Mouse (Mus musculus) liver, embryonic 14.5 days (tissue): Measurements from ENCODE around the gene Rbm28. TPM values are rescaled to one million over a fixed set of nuclear protein-coding genes. Genes with fewer than 3 reads are reported as not detected.
A peak's percentile ranks its signal among the peaks of the same experiment; 100 is the strongest.

Source experiments
- ATAC-seq: fragments of 200-750 bp; cut with Nextera tagmentation; 2 replicates; pipeline ENCODE4 v1.8.0; 2017; ENCODE audit warnings: moderate number of reproducible peaks, mild to moderate bottlenecking, moderate library complexity; ENCODE audit not compliant: insufficient read depth
- DNase-seq, 3 experiments: peaks; one replicate each; pipeline ENCODE4 v3.0.0-alpha.2; 2012 to 2013; ENCODE audit warnings: low read depth in 3 of 3, low spot score in 3 of 3
- H3K27ac ChIP-seq: fragments of 300-500 bp; sonication (generic); 2 replicates; pipeline ENCODE4 v1.5.1; 2014; ENCODE audit warnings: moderate library complexity, mild to moderate bottlenecking, control low read depth, inconsistent platforms
- H3K27me3 ChIP-seq: fragments of 300-500 bp; sonication (generic); 2 replicates; pipeline ENCODE4 v1.6.1; 2014; ENCODE audit warnings: mild to moderate bottlenecking, low read length, moderate library complexity; ENCODE audit not compliant: control insufficient read depth, insufficient read depth
- H3K36me3 ChIP-seq: fragments of 300-500 bp; sonication (generic); replicated peaks from 2 replicates; pipeline ENCODE4 v1.6.1; 2014; ENCODE audit warnings: low read depth; ENCODE audit not compliant: control insufficient read depth, insufficient read depth
- H3K4me1 ChIP-seq, 2 experiments: fragments of 200-500 bp in 1 of 2; fragments of 300-500 bp in 1 of 2; sonication (generic) in 1 of 2; replicated peaks; 2 replicates each; pipeline ENCODE4 v1.6.1; 2012 to 2014; ENCODE audit warnings: antibody characterized with exemption in 1 of 2, inconsistent platforms in 1 of 2, low read length in 1 of 2; ENCODE audit not compliant: control insufficient read depth in 2 of 2, insufficient read depth in 2 of 2
- H3K4me2 ChIP-seq: fragments of 300-500 bp; sonication (generic); 2 replicates; pipeline ENCODE4 v1.6.1; 2014; ENCODE audit warnings: low read depth, mild to moderate bottlenecking, control low read depth, moderate library complexity
- H3K4me3 ChIP-seq, 2 experiments: fragments of 200-500 bp in 1 of 2; fragments of 300-500 bp in 1 of 2; sonication (generic) in 1 of 2; 2 replicates each; pipeline ENCODE4 v1.5.1; 2012 to 2014; ENCODE audit warnings: low read depth in 2 of 2, low read length in 2 of 2, mild to moderate bottlenecking in 2 of 2, control low read depth in 1 of 2, inconsistent platforms in 1 of 2, moderate library complexity in 1 of 2; ENCODE audit not compliant: insufficient read depth in 1 of 2
- H3K9ac ChIP-seq: fragments of 300-500 bp; sonication (generic); replicated peaks from 2 replicates; pipeline ENCODE4 v1.6.1; 2014; ENCODE audit warnings: mild to moderate bottlenecking, control low read depth, moderate library complexity
- H3K9me3 ChIP-seq: fragments of 300-500 bp; sonication (generic); 2 replicates; pipeline ENCODE4 v1.6.1; 2016; ENCODE audit warnings: low read length, mixed read lengths; ENCODE audit not compliant: control insufficient read depth
- CTCF ChIP-seq: IDR thresholded peaks from 2 replicates; pipeline ENCODE4 v1.5.1; 2016; ENCODE audit warnings: antibody characterized with exemption, low read depth, control low read depth
- EP300 ChIP-seq: IDR thresholded peaks from 2 replicates; pipeline ENCODE4 v1.6.1; 2016; ENCODE audit warnings: antibody characterized with exemption, low read depth
- WGBS: fragments of 180-500 bp; shearing (Covaris S2); extraction: QIAGEN DNeasy Blood & Tissue Kit; methylation state at CpG from one replicate; pipeline ENCODE4 v1.1.7; 2014; ENCODE audit not compliant: insufficient replicate concordance; 5-methylcytosine and 5-hydroxymethylcytosine counted together
- polyA plus RNA-seq, 2 experiments: library from polyadenylated mRNA; depleted of rRNA in 1 of 2; stranded (reverse) in 1 of 2; unstranded in 1 of 2; fragments of >200 nt; fragmentation: Nextera tagmentation in 1 of 2; extraction: Ambion mirVana in 1 of 2; gene quantifications; 2 replicates each; pipeline versions ENCODE4 v1.2.1 to v1.2.3; 2012 to 2014

Gene Rbm28
- polyA plus RNA-seq, 2 experiments: 9.9 to 11.6 TPM

DNA sequence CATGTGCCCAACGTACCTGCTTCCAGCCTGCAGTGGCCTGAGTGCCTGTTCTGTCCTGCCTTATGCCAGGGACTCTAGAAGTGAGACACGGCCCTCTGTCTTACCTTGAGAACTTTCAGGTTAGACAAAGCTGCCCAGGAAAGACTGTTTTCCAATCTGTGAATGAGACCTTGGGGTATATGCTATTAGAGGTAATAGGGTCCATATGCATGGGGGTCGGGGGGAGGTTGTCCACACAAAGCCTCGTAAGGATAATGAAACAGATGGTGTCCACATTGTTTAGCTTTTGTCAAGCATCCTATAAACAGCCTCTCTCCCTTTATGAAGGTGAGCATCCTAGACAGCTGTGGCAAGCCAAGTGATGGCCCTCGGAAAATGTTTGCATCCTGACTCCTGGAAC, 30.3 kb upstream of the Rbm28 start:
- Histone ChIP-seq H3K36me3 (no peaks in the 10 kb centered on the region), H3K9me3 (no peaks in the 10 kb centered on the region), H3K4me3 (no peak overlapping the region), H3K9ac (no peak overlapping the region), H3K27me3 (no peaks in the 10 kb centered on the region; the same call in none of the 2 replicates), H3K4me1 (peaks cover 0 to 2% of the 10 kb centered on the region in 2 experiments; a peak in 1 of 4 replicates), H3K4me2 (no peak overlapping the region), H3K27ac (no peak overlapping the region)
- no peak for ATAC-seq
- DNase-seq: no peak
- WGBS: 51% methylated on average over 5 of the region's 5 CpGs
- no peak for TF ChIP-seq EP300
- no peak for TF ChIP-seq CTCF

DNA sequence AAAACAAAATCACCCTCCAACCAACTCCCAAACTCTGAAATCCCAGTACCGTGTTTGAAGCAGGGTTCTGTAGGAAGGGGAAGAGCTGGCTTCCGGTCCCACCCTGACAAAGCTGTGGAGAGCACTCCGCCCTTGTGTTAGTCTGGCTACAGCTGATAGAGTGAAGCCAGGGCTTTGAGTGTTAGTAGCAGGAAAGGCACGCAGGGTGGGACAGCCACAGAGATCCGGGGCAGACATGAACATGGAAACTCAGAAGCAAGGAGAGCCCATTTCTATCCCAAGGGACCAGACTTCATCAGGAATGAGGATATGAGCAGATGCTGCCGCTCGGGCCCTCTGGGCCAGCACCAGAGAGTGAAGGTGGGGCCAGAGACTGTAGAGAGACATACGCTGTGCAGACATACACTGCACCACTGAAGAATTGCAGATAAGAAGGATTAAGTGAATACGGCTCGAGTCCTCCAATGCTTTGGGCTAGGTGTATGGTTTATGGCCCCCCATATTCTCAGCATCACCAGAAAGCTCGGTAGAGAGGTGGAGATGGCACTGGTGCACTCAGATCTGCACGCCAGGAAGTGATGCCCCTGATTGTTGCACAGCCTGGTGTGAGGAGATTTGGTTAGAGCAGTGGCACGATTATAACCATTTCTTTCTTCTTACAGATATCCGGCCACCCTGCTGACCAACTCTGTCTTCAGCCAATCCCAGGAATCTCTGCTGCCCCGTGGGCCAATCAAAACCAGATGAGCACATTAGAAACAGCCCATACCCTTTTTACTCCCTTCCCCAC, 29.4 kb upstream of the Rbm28 start:
- H3K9ac ChIP-seq: no peak overlapping the region
- TF ChIP-seq CTCF (no peak), EP300 (no peak)
- no peaks in the 10 kb centered on the region for H3K36me3 ChIP-seq
- ATAC-seq (no peak; the same call in 1 of the 2 replicates), DNase-seq (no peak)
- H3K4me3 ChIP-seq: no peak overlapping the region
- H3K9me3 ChIP-seq: no peaks in the 10 kb centered on the region
- H3K27me3 ChIP-seq: no peaks in the 10 kb centered on the region; the same call in none of the 2 replicates
- WGBS: 19% methylated on average over 15 of the region's 15 CpGs
- no peak overlapping the region for H3K4me2 ChIP-seq
- no peak overlapping the region for H3K27ac ChIP-seq
- H3K4me1 ChIP-seq: peaks cover 0 to 2% of the 10 kb centered on the region in 2 experiments; a peak in 1 of 4 replicates

GRCm38 (mm10) chr6:29187936-29188335, 23.1 kb upstream of the Rbm28 start:
- no peak overlapping the region for H3K27ac ChIP-seq
- H3K4me2 ChIP-seq: no peak overlapping the region
- H3K4me1 ChIP-seq: no peaks in the 10 kb centered on the region
- 5% methylated on average over 1 of the region's 1 CpGs for WGBS
- no peak overlapping the region for H3K4me3 ChIP-seq
- ATAC-seq (no peak), DNase-seq (no peak)
- peaks cover 3% of the 10 kb centered on the region; the same call in 1 of the 2 replicates for H3K27me3 ChIP-seq
- TF ChIP-seq EP300 (no peak), CTCF (no peak)
- H3K9me3 ChIP-seq: no peaks in the 10 kb centered on the region
- no peaks in the 10 kb centered on the region for H3K36me3 ChIP-seq
- H3K9ac ChIP-seq: no peak overlapping the region

DNA sequence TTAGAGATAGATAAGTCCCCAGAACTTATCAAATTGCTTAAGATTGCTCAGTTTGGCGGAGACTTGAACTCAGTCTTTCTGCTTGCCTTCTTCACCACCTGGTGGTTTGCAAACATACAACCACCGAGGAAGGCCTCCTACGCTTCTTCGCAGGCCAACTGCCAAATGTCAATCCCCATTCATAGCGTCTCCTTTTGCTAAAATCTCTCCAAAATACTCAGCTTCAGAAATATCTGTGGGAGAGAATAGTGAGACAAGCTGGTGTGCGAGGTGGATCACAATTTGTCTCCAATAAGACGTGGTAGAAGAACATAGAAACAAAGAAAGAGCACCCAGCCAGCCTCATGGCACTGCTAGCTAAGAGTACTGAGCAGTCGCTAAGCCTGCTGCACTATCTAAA, 15.0 kb upstream of the Rbm28 start:
- no peak overlapping the region for H3K9ac ChIP-seq
- H3K27ac ChIP-seq: no peak overlapping the region
- no peak overlapping the region for H3K4me2 ChIP-seq
- no peaks in the 10 kb centered on the region for H3K9me3 ChIP-seq
- peaks cover 48% of the 10 kb centered on the region for H3K27me3 ChIP-seq
- H3K36me3 ChIP-seq: no peaks in the 10 kb centered on the region
- DNase-seq (no peak), ATAC-seq (no peak)
- no peak overlapping the region for H3K4me3 ChIP-seq
- no peaks in the 10 kb centered on the region for H3K4me1 ChIP-seq
- TF ChIP-seq EP300 (no peak), CTCF (no peak)
- whole genome bisulfite sequencing: 40% methylated on average over 8 of the region's 8 CpGs

DNA sequence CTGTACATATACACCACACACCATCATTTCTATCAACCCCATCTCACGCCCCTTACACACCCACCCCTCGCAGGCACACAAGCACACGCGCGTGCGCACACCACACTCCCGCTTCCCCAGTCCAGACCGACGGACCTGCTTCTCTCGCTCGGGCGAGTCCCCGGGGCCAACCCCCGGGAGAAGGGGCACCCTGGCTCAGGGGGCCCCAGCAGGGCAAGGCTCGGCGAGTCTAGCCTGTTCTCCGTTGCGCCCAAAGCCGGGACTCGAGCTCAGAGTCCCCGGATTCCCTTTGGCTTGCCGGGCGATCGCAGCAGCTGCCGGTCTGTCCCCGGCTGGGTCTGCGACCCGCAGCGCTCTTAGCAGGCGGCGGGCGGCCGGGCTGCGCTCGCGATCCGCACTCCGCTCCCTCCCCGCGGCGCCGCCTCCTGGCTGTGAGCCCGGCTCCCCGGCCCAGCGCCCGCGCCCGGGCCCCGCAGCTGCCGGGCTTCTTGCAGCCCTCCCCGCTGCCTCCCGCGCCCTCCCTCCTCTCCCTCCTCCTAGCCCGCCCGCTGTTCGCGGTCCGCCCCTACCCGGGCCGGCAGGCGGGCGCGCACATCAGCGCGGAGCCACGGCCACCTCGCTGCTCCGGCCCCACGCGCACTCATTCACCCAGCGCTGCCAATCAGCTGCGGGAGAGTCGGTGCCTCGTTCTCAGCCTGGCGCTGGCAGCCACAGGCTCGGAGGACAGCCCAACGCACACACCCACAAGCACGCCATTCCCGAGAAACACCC, 14.3 kb upstream of the Rbm28 start, which contains the start of gene Prrt4:
TSS of gene Prrt4 (minus strand) at position 697 of the 771 bp plus-strand sequence.
- no peaks in the 10 kb centered on the region for H3K9me3 ChIP-seq
- TF ChIP-seq EP300 (no peak), CTCF (no peak)
- peak within 1 kb of the TSS; percentile 11 to 45 for H3K4me3 ChIP-seq
- WGBS: under 1% methylated on average over 57 of the region's 79 CpGs
- H3K36me3 ChIP-seq: no peaks in the 10 kb centered on the region
- H3K27me3 ChIP-seq: peaks cover 53% of the 10 kb centered on the region
- no peak within 1 kb of the TSS for H3K27ac ChIP-seq
- H3K9ac ChIP-seq: no peak within 1 kb of the TSS
- H3K4me1 ChIP-seq: no peaks in the 10 kb centered on the region
- H3K4me2 ChIP-seq: peak within 1 kb of the TSS; percentile 60
- DNase-seq (no peak), ATAC-seq (no peak)
